Mouse (Mus musculus) B cell, adult 62 days (primary cell): ENCODE data around the gene Cenpu. TPM values are rescaled to one million over a fixed set of nuclear protein-coding genes. Genes with fewer than 3 reads are reported as not detected.

Source experiments
- total RNA-seq: library from RNA; stranded (reverse); gene quantifications from 4 replicates; pipeline ENCODE4 v1.2.4, GENCODE M21; 2023

Cenpu gene
- 5.1 to 12.2 TPM (median 10.4 TPM) in 4 replicates for total RNA-seq

GRCm38 (mm10) chr8:46551615-46552440 is at the start of gene Cenpu:
Gene Cenpu (plus strand): TSS chr8:46552028.

GRCm38 (mm10) chr8:46616879-46617689 is 65.3 kb downstream of the Cenpu start, which contains the start of the genes Primpol and Casp3:
Gene Primpol (minus strand): TSS chr8:46617212.
Gene Casp3 (plus strand): TSS chr8:46617291.

Other genes starting within 250 kb of the Cenpu start
- gene Acsl1, start 81.0 kb upstream of the Cenpu start, total RNA-seq: 31.0 to 42.6 TPM (median 33.2 TPM) in 4 replicates
- gene Primpol, start 65.2 kb downstream of the Cenpu start, total RNA-seq: 24.9 to 31.8 TPM (median 28.0 TPM) in 4 replicates
- gene Casp3, start 65.3 kb downstream of the Cenpu start, total RNA-seq: 16.2 to 20.1 TPM (median 17.5 TPM) in 4 replicates
- gene Irf2, start 187.7 kb downstream of the Cenpu start, total RNA-seq: 276 to 321 TPM (median 307 TPM) in 4 replicates